Mouse (Mus musculus) liver, adult 2 months (tissue): ENCODE measurements around the gene Gna15.

ENCODE experiments used
- CTCF ChIP-seq: fragments of 200-500 bp; IDR thresholded peaks from 2 replicates; pipeline ENCODE4 v1.5.1; 2011; ENCODE audit warnings: low read depth, low read length, control low read depth
- POLR2A ChIP-seq: fragments of 200-500 bp; IDR thresholded peaks from 2 replicates; pipeline ENCODE4 v1.6.1; 2011; ENCODE audit warnings: low read length, control low read depth; ENCODE audit not compliant: insufficient read depth; ENCODE audit errors: extremely low read depth

DNA sequence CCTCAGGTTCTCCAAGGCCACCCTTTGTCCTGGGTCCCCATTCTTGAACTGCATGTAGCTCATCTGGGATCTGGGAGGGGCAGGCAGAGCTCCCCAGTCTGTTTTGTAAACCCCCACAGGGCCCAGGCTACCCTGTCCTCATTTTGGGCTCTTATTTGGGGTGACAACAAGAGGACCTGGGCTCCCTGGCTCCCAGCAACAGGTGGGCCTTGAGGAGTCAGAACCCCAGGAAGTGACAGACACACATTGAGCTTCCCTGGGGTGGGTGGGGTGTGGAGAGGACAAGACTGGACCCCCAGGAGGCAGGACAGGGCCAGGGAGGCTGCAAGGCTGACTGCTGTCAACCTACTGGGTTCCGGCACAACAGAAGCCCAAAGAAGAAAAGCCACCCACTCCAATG lies 19.6 kb upstream of the Gna15 start:
- TF ChIP-seq POLR2A (no peak), CTCF (no peak)
